Mouse (Mus musculus) embryonic facial prominence, embryonic 15.5 days (tissue): ENCODE results near the gene Ptgr1. TPM values are rescaled to one million over a fixed set of nuclear protein-coding genes. Genes with fewer than 3 reads are reported as not detected.

Source experiments
- ATAC-seq: fragments of 200-750 bp; cut with Nextera tagmentation; 2 replicates; pipeline ENCODE4 v1.8.0; 2017; ENCODE audit warnings: low read depth, moderate TSS enrichment; ENCODE audit not compliant: insufficient number of reproducible peaks, low FRiP score, low TSS enrichment
- H3K27ac ChIP-seq: fragments of 300-500 bp; sonication (generic); replicated peaks from 2 replicates; pipeline ENCODE4 v1.5.1; 2015; ENCODE audit warnings: mild to moderate bottlenecking, inconsistent platforms
- H3K27me3 ChIP-seq: fragments of 300-500 bp; sonication (generic); 2 replicates; pipeline ENCODE4 v1.6.1; 2015; ENCODE audit warnings: inconsistent platforms
- H3K36me3 ChIP-seq: fragments of 300-500 bp; sonication (generic); 2 replicates; pipeline ENCODE4 v1.6.1; 2015; ENCODE audit warnings: mild to moderate bottlenecking, inconsistent platforms
- H3K4me1 ChIP-seq: fragments of 300-500 bp; sonication (generic); 2 replicates; pipeline ENCODE4 v1.6.1; 2015; ENCODE audit warnings: inconsistent platforms
- H3K4me2 ChIP-seq: fragments of 300-500 bp; sonication (generic); replicated peaks from 2 replicates; pipeline ENCODE4 v1.6.1; 2015; ENCODE audit warnings: mild to moderate bottlenecking, inconsistent platforms
- H3K4me3 ChIP-seq: fragments of 300-500 bp; sonication (generic); replicated peaks from 2 replicates; pipeline ENCODE4 v1.5.1; 2015; ENCODE audit warnings: mild to moderate bottlenecking, inconsistent platforms
- H3K9ac ChIP-seq: fragments of 300-500 bp; sonication (generic); 2 replicates; pipeline ENCODE4 v1.6.1; 2015; ENCODE audit warnings: inconsistent platforms
- H3K9me3 ChIP-seq: fragments of 300-500 bp; sonication (generic); replicated peaks from 2 replicates; pipeline ENCODE4 v1.6.1; 2016; ENCODE audit warnings: inconsistent platforms
- WGBS: fragments of 180-500 bp; shearing (Covaris S2); methylation state at CpG from one replicate; pipeline ENCODE4 v1.1.7; 2015; 5-methylcytosine and 5-hydroxymethylcytosine counted together
- polyA plus RNA-seq: library from polyadenylated mRNA; unstranded; fragments of >200 nt; fragmentation: Nextera tagmentation; extraction: Ambion mirVana; gene quantifications from 2 replicates; pipeline ENCODE4 v1.2.1, GENCODE M21; 2015

The Ptgr1 gene
- polyA plus RNA-seq, 1 experiment from 2014 or later, result 29.3 TPM

- H3K4me1 ChIP-seq, result peaks cover 12% of the 10 kb centered on the region
- H3K27ac ChIP-seq, result no peak overlapping the region
- no peak overlapping the region for H3K4me2 ChIP-seq
- H3K27me3 ChIP-seq, result no peaks in the 10 kb centered on the region
- H3K4me3 ChIP-seq, result no peak overlapping the region
- no peaks in the 10 kb centered on the region for H3K36me3 ChIP-seq
- 79% methylated on average over 7 of the region's 7 CpGs for WGBS
- H3K9me3 ChIP-seq, result no peaks in the 10 kb centered on the region
- H3K9ac ChIP-seq, result no peak overlapping the region
- ATAC-seq, result no peak
These were observed 2.5 kb upstream of the Ptgr1 start for GRCm38 (mm10) chr4:58989303-58989898.

- Histone ChIP-seq H3K9ac (no peak overlapping the region), H3K27ac (no peak overlapping the region), H3K36me3 (peaks cover 4% of the 10 kb centered on the region; the same call in 1 of the 2 replicates), H3K4me3 (no peak overlapping the region), H3K27me3 (no peaks in the 10 kb centered on the region), H3K9me3 (no peaks in the 10 kb centered on the region), H3K4me1 (peaks cover 12% of the 10 kb centered on the region), H3K4me2 (no peak overlapping the region)
- 21% methylated on average over 7 of the region's 7 CpGs for WGBS
- ATAC-seq, result no peak
These were observed 1.7 kb downstream of the Ptgr1 start for GRCm38 (mm10) chr4:58985157-58985648.

GRCm38 (mm10) chr4:58982806-58983205 is 4.1 kb downstream of the Ptgr1 start:
- Histone ChIP-seq H3K27ac (no peak overlapping the region), H3K4me2 (no peak overlapping the region), H3K9ac (no peak overlapping the region), H3K27me3 (no peaks in the 10 kb centered on the region), H3K4me3 (no peak overlapping the region), H3K36me3 (peaks cover 4% of the 10 kb centered on the region; the same call in 1 of the 2 replicates), H3K4me1 (peaks cover 12% of the 10 kb centered on the region), H3K9me3 (no peaks in the 10 kb centered on the region)
- WGBS, result 83% methylated on average over 8 of the region's 8 CpGs
- no peak for ATAC-seq

GRCm38 (mm10) chr4:58981421-58981820 is 5.5 kb downstream of the Ptgr1 start:
- Histone ChIP-seq H3K4me2 (no peak overlapping the region), H3K27me3 (no peaks in the 10 kb centered on the region), H3K36me3 (peaks cover 7% of the 10 kb centered on the region; the same call in 1 of the 2 replicates), H3K27ac (no peak overlapping the region), H3K9me3 (no peaks in the 10 kb centered on the region), H3K4me3 (no peak overlapping the region), H3K9ac (no peak overlapping the region), H3K4me1 (peaks cover 5% of the 10 kb centered on the region; the same call in 1 of the 2 replicates)
- 82% methylated on average over 6 of the region's 6 CpGs for WGBS
- no peak for ATAC-seq

GRCm38 (mm10) chr4:58975711-58976110 is 11.2 kb downstream of the Ptgr1 start:
- Histone ChIP-seq H3K36me3 (peaks cover 18% of the 10 kb centered on the region; the same call in 1 of the 2 replicates), H3K9ac (no peak overlapping the region), H3K4me3 (no peak overlapping the region), H3K27ac (no peak overlapping the region), H3K9me3 (no peaks in the 10 kb centered on the region), H3K27me3 (no peaks in the 10 kb centered on the region), H3K4me2 (no peak overlapping the region), H3K4me1 (no peaks in the 10 kb centered on the region)
- no peak for ATAC-seq
- 82% methylated on average over 5 of the region's 5 CpGs for WGBS

- no peak for ATAC-seq
- H3K27me3 ChIP-seq, result no peaks in the 10 kb centered on the region
- 88% methylated on average over 4 of the region's 4 CpGs for WGBS
These were observed 16.2 kb downstream of the Ptgr1 start for GRCm38 (mm10) chr4:58970678-58971077.

GRCm38 (mm10) chr4:58965136-58965535 is 21.8 kb downstream of the Ptgr1 start:
- 85% methylated on average over 1 of the region's 1 CpGs for WGBS

More at GRCm38 (mm10) chr4:58970678-58971077, 16.2 kb downstream of the Ptgr1 start:
- Histone ChIP-seq H3K36me3 (peaks cover 16% of the 10 kb centered on the region; the same call in 1 of the 2 replicates), H3K4me2 (no peak overlapping the region), H3K4me1 (no peaks in the 10 kb centered on the region), H3K9ac (no peak overlapping the region), H3K9me3 (no peaks in the 10 kb centered on the region), H3K27ac (no peak overlapping the region), H3K4me3 (no peak overlapping the region)

GRCm38 (mm10) chr4:58963271-58963670 is 23.6 kb downstream of the Ptgr1 start:
- ATAC-seq, result no peak
- H3K36me3 ChIP-seq, result 0 out of 2 replicates have a peak, but pooled peaks cover 2% of the 10 kb centered on the region
- 94% methylated on average over 4 of the region's 4 CpGs for WGBS
- H3K27ac ChIP-seq, result no peak overlapping the region
- H3K27me3 ChIP-seq, result no peaks in the 10 kb centered on the region
- H3K9ac ChIP-seq, result no peak overlapping the region
- H3K4me3 ChIP-seq, result no peak overlapping the region
- H3K4me1 ChIP-seq, result no peaks in the 10 kb centered on the region
- no peak overlapping the region for H3K4me2 ChIP-seq
- H3K9me3 ChIP-seq, result no peaks in the 10 kb centered on the region

More at GRCm38 (mm10) chr4:58965136-58965535, 21.8 kb downstream of the Ptgr1 start:
- Histone ChIP-seq H3K4me3 (no peak overlapping the region), H3K27ac (no peak overlapping the region), H3K4me1 (no peaks in the 10 kb centered on the region), H3K4me2 (no peak overlapping the region), H3K36me3 (0 out of 2 replicates have a peak, but pooled peaks cover 2% of the 10 kb centered on the region), H3K9ac (no peak overlapping the region), H3K27me3 (no peaks in the 10 kb centered on the region), H3K9me3 (no peaks in the 10 kb centered on the region)
- ATAC-seq, result no peak

- Histone ChIP-seq H3K4me2 (no peak overlapping the region), H3K9me3 (no peaks in the 10 kb centered on the region), H3K27ac (no peak overlapping the region), H3K27me3 (no peaks in the 10 kb centered on the region), H3K9ac (no peak overlapping the region), H3K4me1 (no peaks in the 10 kb centered on the region), H3K4me3 (no peak overlapping the region), H3K36me3 (peaks cover 10% of the 10 kb centered on the region)
- 87% methylated on average over 15 of the region's 15 CpGs for WGBS
- no peak for ATAC-seq
These were observed 25.2 kb downstream of the Ptgr1 start for GRCm38 (mm10) chr4:58961719-58962118.

- no peak for ATAC-seq
- H3K4me3 ChIP-seq, result no peak overlapping the region
- H3K9me3 ChIP-seq, result no peaks in the 10 kb centered on the region
- peaks cover 8% of the 10 kb centered on the region for H3K36me3 ChIP-seq
- H3K4me1 ChIP-seq, result no peaks in the 10 kb centered on the region
- no peaks in the 10 kb centered on the region for H3K27me3 ChIP-seq
- no peak overlapping the region for H3K4me2 ChIP-seq
- WGBS, result 88% methylated on average over 11 of the region's 11 CpGs
- H3K27ac ChIP-seq, result no peak overlapping the region
- H3K9ac ChIP-seq, result no peak overlapping the region
These were observed 34.3 kb downstream of the Ptgr1 start for GRCm38 (mm10) chr4:58952630-58953029.

- H3K9ac ChIP-seq, result no peak overlapping the region
- 87% methylated on average over 4 of the region's 4 CpGs for WGBS
- no peaks in the 10 kb centered on the region for H3K36me3 ChIP-seq
These were observed 38.5 kb downstream of the Ptgr1 start for GRCm38 (mm10) chr4:58948391-58948790.

GRCm38 (mm10) chr4:58944695-58945094 is 42.2 kb downstream of the Ptgr1 start:
- ATAC-seq, result no peak
- Histone ChIP-seq H3K4me3 (no peak overlapping the region), H3K36me3 (no peaks in the 10 kb centered on the region), H3K9ac (no peak overlapping the region), H3K27ac (no peak overlapping the region), H3K9me3 (no peaks in the 10 kb centered on the region), H3K27me3 (no peaks in the 10 kb centered on the region), H3K4me2 (0 out of 2 replicates have a peak overlapping the region, but pooled peaks have one; percentile 79), H3K4me1 (peaks cover 15% of the 10 kb centered on the region; the same call in 1 of the 2 replicates)
- WGBS, result 64% methylated on average over 5 of the region's 5 CpGs

More at GRCm38 (mm10) chr4:58948391-58948790, 38.5 kb downstream of the Ptgr1 start:
- H3K27me3 ChIP-seq, result no peaks in the 10 kb centered on the region
- H3K4me1 ChIP-seq, result peaks cover 10% of the 10 kb centered on the region; the same call in 1 of the 2 replicates
- H3K9me3 ChIP-seq, result no peaks in the 10 kb centered on the region
- H3K4me3 ChIP-seq, result no peak overlapping the region
- H3K27ac ChIP-seq, result no peak overlapping the region
- no peak for ATAC-seq
- H3K4me2 ChIP-seq, result no peak overlapping the region
